Mouse (Mus musculus) intestine, embryonic 14.5 days (tissue): Measurements from ENCODE around the gene Shroom2. TPM values are rescaled to one million over a fixed set of nuclear protein-coding genes. Genes with fewer than 3 reads are reported as not detected.

ENCODE experiments used
- ATAC-seq: fragments of 200-750 bp; cut with Nextera tagmentation; replicated peaks from 2 replicates; pipeline ENCODE4 v1.8.0; 2017; ENCODE audit warnings: low read depth, moderate number of reproducible peaks, moderate TSS enrichment, moderate library complexity; ENCODE audit not compliant: low FRiP score, low TSS enrichment
- DNase-seq: peaks from one replicate; pipeline ENCODE4 v3.0.0-alpha.2; 2018; ENCODE audit warnings: low spot score
- H3K27ac ChIP-seq: fragments of 300-500 bp; sonication (generic); 2 replicates; pipeline ENCODE4 v1.5.1; 2014; ENCODE audit warnings: low read depth, mild to moderate bottlenecking, control low read depth
- H3K27me3 ChIP-seq: fragments of 300-500 bp; sonication (generic); replicated peaks from 2 replicates; pipeline ENCODE4 v1.6.1; 2014; ENCODE audit warnings: low read length, control low read depth; ENCODE audit not compliant: control insufficient read depth, insufficient read depth
- H3K36me3 ChIP-seq: fragments of 300-500 bp; sonication (generic); 2 replicates; pipeline ENCODE4 v1.6.1; 2014; ENCODE audit warnings: low read length, control low read depth; ENCODE audit not compliant: control insufficient read depth, insufficient read depth
- H3K4me1 ChIP-seq: fragments of 300-500 bp; sonication (generic); replicated peaks from 2 replicates; pipeline ENCODE4 v1.6.1; 2014; ENCODE audit warnings: low read length, control low read depth, mixed read lengths; ENCODE audit not compliant: control insufficient read depth, insufficient read depth
- H3K4me2 ChIP-seq: fragments of 300-500 bp; sonication (generic); 2 replicates; pipeline ENCODE4 v1.6.1; 2014; ENCODE audit warnings: low read length
- H3K4me3 ChIP-seq: fragments of 300-500 bp; sonication (generic); 2 replicates; pipeline ENCODE4 v1.5.1; 2014; ENCODE audit warnings: low read depth, low read length, control low read depth, mixed read lengths
- H3K9ac ChIP-seq: fragments of 300-500 bp; sonication (generic); 2 replicates; pipeline ENCODE4 v1.6.1; 2014; ENCODE audit warnings: mild to moderate bottlenecking, low read length
- H3K9me3 ChIP-seq: fragments of 300-500 bp; sonication (generic); 2 replicates; pipeline ENCODE4 v1.6.1; 2016; ENCODE audit warnings: low read length, control low read depth; ENCODE audit not compliant: control insufficient read depth
- WGBS: fragments of 180-500 bp; shearing (Covaris S2); extraction: QIAGEN DNeasy Blood & Tissue Kit; methylation state at CpG from one replicate; pipeline ENCODE4 v1.1.7; 2014; 5-methylcytosine and 5-hydroxymethylcytosine counted together
- polyA plus RNA-seq: library from polyadenylated mRNA; unstranded; fragments of >200 nt; fragmentation: Nextera tagmentation; extraction: Ambion mirVana; gene quantifications from 2 replicates; pipeline ENCODE4 v1.2.1, GENCODE M21; 2014

Gene Shroom2
- polyA plus RNA-seq, 1 experiment from 2014 or later, result 8.7 TPM

- H3K36me3 ChIP-seq, result no peaks in the 10 kb centered on the region
- DNase-seq (no peak), ATAC-seq (no peak)
- no peaks in the 10 kb centered on the region for H3K9me3 ChIP-seq
- no peaks in the 10 kb centered on the region for H3K4me1 ChIP-seq
- H3K27me3 ChIP-seq, result no peaks in the 10 kb centered on the region
- no peak overlapping the region for H3K27ac ChIP-seq
- H3K9ac ChIP-seq, result no peak overlapping the region
- H3K4me3 ChIP-seq, result no peak overlapping the region
- no peak overlapping the region for H3K4me2 ChIP-seq
These were observed 126.1 kb downstream of the Shroom2 start for GRCm38 (mm10) chrX:152643201-152643600.

DNA sequence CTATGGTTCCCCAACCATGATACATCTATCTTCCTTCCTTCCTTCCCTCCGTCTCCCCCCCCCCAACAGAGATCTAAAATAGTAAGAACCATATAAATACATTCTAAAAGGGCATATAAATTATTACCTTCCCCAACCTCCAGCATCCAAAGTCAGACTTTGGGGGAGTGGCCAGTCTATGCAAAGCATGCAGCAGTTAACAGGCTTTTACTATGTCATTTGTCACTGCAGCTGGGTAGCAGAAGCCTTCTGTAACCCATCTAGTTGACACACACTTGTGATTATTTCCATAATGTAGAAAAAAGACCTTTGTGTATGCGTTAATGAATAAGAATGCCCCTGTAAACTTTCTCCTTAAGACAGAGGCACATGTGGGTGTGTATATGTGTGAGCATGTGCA lies 126.6 kb downstream of the Shroom2 start:
- Histone ChIP-seq H3K4me1 (no peaks in the 10 kb centered on the region), H3K9ac (no peak overlapping the region), H3K36me3 (no peaks in the 10 kb centered on the region), H3K27me3 (no peaks in the 10 kb centered on the region), H3K9me3 (no peaks in the 10 kb centered on the region), H3K4me3 (no peak overlapping the region), H3K27ac (no peak overlapping the region), H3K4me2 (no peak overlapping the region)
- WGBS, result 53% methylated on average over 2 of the region's 2 CpGs
- DNase-seq (no peak), ATAC-seq (no peak)

GRCm38 (mm10) chrX:152635397-152635796 lies 133.9 kb downstream of the Shroom2 start:
- no peak overlapping the region for H3K4me2 ChIP-seq
- H3K9me3 ChIP-seq, result no peaks in the 10 kb centered on the region
- no peak overlapping the region for H3K9ac ChIP-seq
- H3K27ac ChIP-seq, result no peak overlapping the region
- H3K27me3 ChIP-seq, result no peaks in the 10 kb centered on the region
- DNase-seq (no peak), ATAC-seq (no peak)
- WGBS, result 97% methylated on average over 11 of the region's 12 CpGs
- H3K4me3 ChIP-seq, result no peak overlapping the region
- no peaks in the 10 kb centered on the region for H3K4me1 ChIP-seq
- H3K36me3 ChIP-seq, result no peaks in the 10 kb centered on the region

DNA sequence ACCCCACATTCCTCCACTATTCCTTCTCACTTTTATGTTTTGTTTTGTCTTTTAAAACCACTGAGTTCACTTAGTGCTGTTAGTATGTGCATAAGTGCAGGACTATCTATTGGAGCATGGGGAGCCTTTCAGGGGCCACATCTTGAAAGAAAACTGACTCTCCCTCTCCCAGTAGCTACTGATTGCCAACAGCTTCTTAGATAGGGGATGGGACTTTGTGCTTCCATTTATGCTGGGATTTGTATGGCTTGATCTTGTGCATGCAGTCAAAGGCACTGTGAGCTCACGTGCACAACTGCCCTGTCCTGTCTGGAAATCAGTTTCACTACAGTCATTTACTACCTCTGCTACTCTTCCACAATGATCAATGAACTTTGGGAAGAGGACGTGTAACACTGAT lies 147.9 kb downstream of the Shroom2 start:
- Histone ChIP-seq H3K36me3 (no peaks in the 10 kb centered on the region), H3K9ac (no peak overlapping the region), H3K4me1 (no peaks in the 10 kb centered on the region), H3K27ac (no peak overlapping the region), H3K4me2 (no peak overlapping the region), H3K4me3 (no peak overlapping the region), H3K27me3 (0 out of 2 replicates have a peak, but pooled peaks cover 3% of the 10 kb centered on the region), H3K9me3 (no peaks in the 10 kb centered on the region)
- WGBS, result 67% methylated on average over 2 of the region's 2 CpGs
- ATAC-seq (no peak), DNase-seq (no peak)

DNA sequence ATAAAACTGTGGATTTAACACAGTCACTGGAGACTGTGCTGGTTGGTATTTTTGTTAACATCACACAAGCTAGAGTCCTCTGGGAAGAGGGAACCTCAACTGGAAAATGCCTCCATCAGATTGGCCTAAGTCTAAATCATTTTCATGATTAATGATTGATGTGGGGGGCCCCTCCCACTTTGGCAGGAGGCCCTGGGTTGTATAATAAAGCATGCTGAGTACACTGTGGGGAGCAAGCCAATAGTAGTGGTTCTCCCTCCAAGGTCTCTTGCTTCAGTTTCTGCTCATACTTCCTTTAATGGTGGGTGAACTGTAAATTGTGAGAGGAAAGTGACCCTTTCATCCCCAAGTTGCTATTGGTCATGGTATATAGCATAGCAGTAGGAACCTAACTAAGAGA lies 148.3 kb downstream of the Shroom2 start:
- 0 out of 2 replicates have a peak, but pooled peaks cover 3% of the 10 kb centered on the region for H3K27me3 ChIP-seq
- DNase-seq (no peak), ATAC-seq (no peak)
- H3K36me3 ChIP-seq, result no peaks in the 10 kb centered on the region
- H3K4me3 ChIP-seq, result no peak overlapping the region
- H3K4me1 ChIP-seq, result no peaks in the 10 kb centered on the region
- H3K9me3 ChIP-seq, result no peaks in the 10 kb centered on the region
- no peak overlapping the region for H3K4me2 ChIP-seq
- H3K9ac ChIP-seq, result no peak overlapping the region
- H3K27ac ChIP-seq, result no peak overlapping the region

DNA sequence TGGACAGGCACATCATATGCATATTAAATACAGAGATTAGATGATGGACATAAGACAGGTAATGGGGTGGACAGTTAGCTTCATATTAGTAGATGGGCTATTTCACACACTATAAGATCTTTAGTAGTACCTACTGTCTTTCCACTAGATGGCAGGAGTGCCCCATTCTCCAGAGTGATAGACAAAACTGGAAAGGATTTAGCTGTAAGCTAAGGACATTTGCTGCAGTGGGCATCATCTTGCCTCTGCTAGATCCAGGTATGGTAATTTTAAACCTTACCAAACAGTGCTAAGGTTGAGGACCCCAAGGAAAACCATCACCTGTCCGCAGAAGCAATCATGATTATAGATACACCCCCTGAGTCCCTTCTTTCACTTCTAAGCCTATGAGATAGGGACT lies 150.8 kb downstream of the Shroom2 start:
- Histone ChIP-seq H3K9me3 (no peaks in the 10 kb centered on the region), H3K9ac (no peak overlapping the region), H3K27ac (no peak overlapping the region), H3K27me3 (0 out of 2 replicates have a peak, but pooled peaks cover 3% of the 10 kb centered on the region), H3K4me2 (no peak overlapping the region), H3K36me3 (no peaks in the 10 kb centered on the region), H3K4me3 (no peak overlapping the region), H3K4me1 (no peaks in the 10 kb centered on the region)
- ATAC-seq, result no peak
- 74% methylated on average over 1 of the region's 1 CpGs for WGBS
- no peak for DNase-seq

- no peaks in the 10 kb centered on the region for H3K4me1 ChIP-seq
- no peaks in the 10 kb centered on the region for H3K9me3 ChIP-seq
- WGBS, result 76% methylated on average over 2 of the region's 2 CpGs
- ATAC-seq (no peak), DNase-seq (no peak)
- no peak within 1 kb of the TSS for H3K4me3 ChIP-seq
- H3K27me3 ChIP-seq, result 0 out of 2 replicates have a peak, but pooled peaks cover 3% of the 10 kb centered on the region
- H3K36me3 ChIP-seq, result no peaks in the 10 kb centered on the region
- H3K9ac ChIP-seq, result no peak within 1 kb of the TSS
- H3K4me2 ChIP-seq, result no peak within 1 kb of the TSS
- no peak within 1 kb of the TSS for H3K27ac ChIP-seq
These were observed 206.2 kb downstream of the Shroom2 start, which contains the start of gene Cldn34a for GRCm38 (mm10) chrX:152563034-152563433. Gene Cldn34a (plus strand): TSS chrX:152563334.

Other genes with a start within 250 kb of the Shroom2 start
- not detected in 2 replicates for gene Cldn34a, start 206.1 kb downstream of the Shroom2 start, polyA plus RNA-seq
- gene Gpr143, start 12.5 kb upstream of the Shroom2 start, polyA plus RNA-seq, result 0.35 TPM in 1 of 2 replicates, not detected in the other
- gene Usp51, start 237.0 kb upstream of the Shroom2 start, polyA plus RNA-seq, result 1.0 and 1.2 TPM in 2 replicates